ENCODE assay signal across 27 mouse cellular contexts in genomic region chr12:102916073-102916472, GRCm38 (mm10). TPM values are rescaled to one million over a fixed set of nuclear protein-coding genes. Genes with fewer than 3 reads are reported as not detected.
"Had no signal": no experiment of that assay in that cellular context is flagged by ENCODE, and none has a peak within 500 bp of the region (broad histone marks: within the 10 kb centered on the region; RNA-seq: fewer than 3 reads in every experiment).

No protein-coding gene starts in this region.

- ATAC-seq: midbrain, embryonic 16.5 days had no signal

- H3K27ac ChIP-seq: midbrain, embryonic 10.5 days; midbrain, embryonic 12.5 days; neural tube, embryonic 13.5 days; neural tube, embryonic 15.5 days had no signal

- H3K9me3 ChIP-seq: midbrain, embryonic 10.5 days; midbrain, embryonic 12.5 days; neural tube, embryonic 13.5 days; neural tube, embryonic 15.5 days had no signal

- H3K4me1 ChIP-seq: midbrain, embryonic 10.5 days; midbrain, embryonic 12.5 days; neural tube, embryonic 13.5 days; neural tube, embryonic 15.5 days had no signal

- DNase-seq: lung, adult 18-20 months; lung, embryonic 14.5 days; lung, postnatal 10 days; lung, postnatal 4 days; midbrain, embryonic 14.5 days; retina, postnatal 1 day; right cerebral cortex, adult 18-20 months; right cerebral cortex, postnatal 25 days; right cerebral cortex, postnatal 4 days; spleen, adult 18-20 months; thymus, adult 18-20 months; thymus, postnatal 14 days; thymus, postnatal 36 days had no signal

- H3K9ac ChIP-seq: lung, embryonic 14.5 days; midbrain, embryonic 12.5 days; neural tube, embryonic 13.5 days; neural tube, embryonic 15.5 days had no signal

- H3K4me3 ChIP-seq: midbrain, embryonic 10.5 days; midbrain, embryonic 12.5 days; myocyte; neural tube, embryonic 13.5 days; neural tube, embryonic 15.5 days had no signal

- H3K36me3 ChIP-seq: midbrain, embryonic 10.5 days; midbrain, embryonic 12.5 days; neural tube, embryonic 13.5 days; neural tube, embryonic 15.5 days had no signal

- H3K4me2 ChIP-seq: lung, embryonic 14.5 days; midbrain, embryonic 12.5 days; neural tube, embryonic 13.5 days; neural tube, embryonic 15.5 days had no signal

- H3K27me3 ChIP-seq: midbrain, embryonic 12.5 days; neural tube, embryonic 13.5 days; neural tube, embryonic 15.5 days had no signal

RNA-seq across cellular contexts. Expression of gene Cox8c, which starts 17.0 kb away (rescaled TPM):
- total RNA-seq: megakaryocyte, adult 5-6 weeks; megakaryocyte-erythroid progenitor cell, adult 5-6 weeks had no signal
- polyA plus RNA-seq: lung, embryonic 14.5 days; lung, embryonic 16.5 days; midbrain, embryonic 10.5 days; midbrain, embryonic 12.5 days; midbrain, embryonic 14.5 days; midbrain, embryonic 16.5 days; myocyte; neural tube, embryonic 11.5 days; neural tube, embryonic 13.5 days; neural tube, embryonic 15.5 days; small intestine, adult 2 months; stomach, embryonic 14.5 days; stomach, embryonic 16.5 days; thymus, postnatal 0 days had no signal

RNA-seq across cellular contexts. Expression of gene Unc79, which starts 32.6 kb away (rescaled TPM):
- total RNA-seq: megakaryocyte, adult 5-6 weeks had no signal
- polyA plus RNA-seq: myocyte had no signal
